Mouse (Mus musculus): Measurements from ENCODE around the gene Zgrf1.

The Zgrf1 gene

DNA sequence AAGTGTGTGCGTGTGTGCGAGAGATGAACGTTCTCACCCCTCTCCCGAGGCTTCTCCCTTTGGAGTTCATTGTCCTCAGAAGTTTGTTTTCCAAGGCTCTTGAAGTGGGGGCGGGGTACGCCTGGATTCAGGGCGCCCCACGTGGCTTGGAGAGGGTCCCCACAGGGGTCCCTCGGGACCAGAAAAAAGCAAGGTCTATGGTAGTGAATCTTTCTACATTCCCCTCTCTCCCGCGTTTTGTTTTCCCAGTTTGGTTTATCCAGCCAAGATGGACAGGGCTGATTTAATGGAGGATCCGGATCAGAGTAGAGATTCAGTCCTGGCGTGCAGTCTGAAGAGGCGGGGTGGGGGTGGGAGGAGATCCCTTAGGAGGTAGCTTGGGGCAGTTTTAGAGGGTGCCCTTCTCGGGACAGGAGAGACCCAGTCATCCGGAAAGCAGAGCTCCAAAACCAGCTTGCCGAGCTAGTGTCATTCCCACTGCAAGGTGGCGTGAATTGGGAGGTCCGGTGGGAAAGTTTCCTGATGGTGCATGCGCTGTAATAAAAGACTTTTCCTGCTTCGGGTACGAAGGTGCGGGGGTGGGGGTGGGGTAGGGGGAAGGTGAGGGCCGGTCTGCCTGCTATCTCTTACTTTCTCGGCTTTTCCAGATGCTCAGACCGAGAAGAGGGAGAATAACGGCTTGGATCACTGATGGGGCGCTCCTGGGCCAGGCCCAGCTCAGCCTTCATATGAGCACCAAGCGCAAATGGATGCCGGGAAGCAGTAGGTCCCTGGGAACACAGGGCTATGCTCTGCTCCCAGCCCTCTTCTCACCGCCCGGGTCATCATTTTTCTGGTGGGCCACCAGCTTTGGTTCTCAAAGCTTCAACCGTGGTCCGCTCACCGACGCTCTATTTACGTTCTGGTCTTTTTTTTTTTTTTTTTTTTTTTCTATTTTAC, 87.7 kb downstream of the Zgrf1 start:
- no peak for DNase-seq

GRCm38 (mm10) chr3:127642211-127642610, 88.9 kb downstream of the Zgrf1 start:
- DNase-seq = no peak

DNA sequence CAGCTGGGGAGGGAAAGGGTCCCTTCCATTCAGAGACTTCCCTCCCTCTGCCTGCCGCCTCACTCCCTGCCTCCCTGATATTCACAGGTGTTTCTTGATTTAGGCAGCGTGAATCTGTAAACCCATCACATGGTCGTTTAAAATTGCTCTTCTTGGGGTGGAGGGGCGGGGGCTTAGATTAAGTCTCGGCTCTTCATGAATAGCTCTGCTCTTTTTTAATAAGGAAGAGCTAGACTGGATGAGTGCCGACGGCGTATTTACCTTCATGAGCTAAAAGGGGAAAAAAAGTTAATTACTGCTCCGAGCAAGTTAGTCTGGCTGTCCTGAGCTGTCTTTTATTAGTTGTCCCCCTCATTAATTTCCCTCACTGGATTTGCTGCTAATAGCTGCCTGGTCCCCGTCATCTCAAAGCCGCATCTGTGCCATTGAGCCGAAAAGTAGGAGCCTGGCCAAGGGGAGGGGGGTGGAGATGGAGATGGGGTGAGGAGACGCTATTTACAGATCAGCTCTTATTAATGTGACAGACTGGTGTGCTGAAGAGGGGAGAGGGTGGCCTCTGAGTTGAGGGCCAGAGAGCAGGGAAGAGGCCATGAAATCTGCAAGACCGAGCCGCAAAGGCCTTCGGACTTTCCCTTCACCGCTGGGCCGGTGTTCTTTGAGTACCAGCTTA, 93.0 kb downstream of the Zgrf1 start:
- DNase-seq = no peak

- no peak for DNase-seq
Measured at GRCm38 (mm10) chr3:127651742-127652653, 98.7 kb downstream of the Zgrf1 start.

- no peak for DNase-seq
Measured at GRCm38 (mm10) chr3:127660712-127661111, 107.4 kb downstream of the Zgrf1 start.

DNA sequence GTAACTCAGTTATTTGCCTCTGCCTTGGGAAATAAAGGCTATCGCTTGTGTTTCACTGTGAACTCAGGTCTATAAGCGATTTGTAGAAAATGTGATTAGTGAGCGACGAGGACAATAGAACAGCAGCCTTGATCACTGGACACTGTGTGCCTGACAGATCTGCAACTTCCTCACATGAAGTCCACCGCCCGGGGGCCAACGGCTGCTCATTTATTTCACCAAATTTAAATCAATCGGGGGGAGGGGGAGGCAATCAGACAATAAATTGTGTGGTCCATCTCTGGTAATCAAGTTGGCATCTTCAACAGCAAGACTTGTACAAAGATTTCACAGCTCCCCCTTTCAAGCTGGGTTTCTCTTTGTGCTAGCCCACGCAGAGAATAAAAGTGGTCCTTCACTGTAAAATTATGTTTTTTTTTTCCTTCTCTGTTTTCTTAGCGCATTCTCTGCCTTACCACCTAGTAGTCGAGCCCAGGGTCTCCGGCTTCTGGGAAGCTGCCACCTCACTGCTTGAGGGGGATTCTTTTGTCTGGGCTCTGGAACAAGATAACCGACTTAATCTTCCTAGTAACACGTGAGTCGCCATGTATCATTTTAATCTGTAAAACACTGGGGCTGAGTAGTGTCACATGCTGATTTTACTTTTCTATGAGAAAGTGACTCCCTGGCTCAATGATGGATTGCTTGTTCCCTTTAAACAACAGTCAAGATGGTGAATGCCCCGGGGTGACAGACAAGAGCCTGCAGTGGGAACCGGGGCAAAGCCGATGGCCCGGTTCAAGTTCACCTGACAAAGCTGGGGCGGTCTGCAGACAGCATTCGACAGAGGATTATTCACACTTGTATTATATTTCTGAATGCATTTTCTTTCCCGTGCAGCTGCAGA, 108.6 kb downstream of the Zgrf1 start:
- no peak for DNase-seq

All from cerebellum, postnatal 14 days (tissue).